Mouse (Mus musculus): ENCODE data around the gene Dcdc2b. TPM values are rescaled to one million over a fixed set of nuclear protein-coding genes. Genes with fewer than 3 reads are reported as not detected.

Gene Dcdc2b
- polyA plus RNA-seq, 1 experiment from 2014 or later = 1.7 TPM

- no peak overlapping the region for H3K4me3 ChIP-seq (replicated peaks)
- H3K4me1 ChIP-seq = no peaks in the 10 kb centered on the region
- no peak overlapping the region for H3K9ac ChIP-seq
- no peaks in the 10 kb centered on the region for H3K27me3 ChIP-seq (replicated peaks)
- H3K36me3 ChIP-seq = no peaks in the 10 kb centered on the region
- H3K4me2 ChIP-seq = no peak overlapping the region
- H3K9me3 ChIP-seq = no peaks in the 10 kb centered on the region
- no peak for ATAC-seq (ENCODE audit: insufficient read depth, low FRiP score, low read depth)
- WGBS = 35% methylated on average over 7 of the region's 8 CpGs
- no peak overlapping the region; the same call in 1 of the 2 replicates for H3K27ac ChIP-seq
These were observed 38.7 kb downstream of the Dcdc2b start for GRCm38 (mm10) chr4:129575171-129575844.

GRCm38 (mm10) chr4:129573430-129573829, 40.6 kb downstream of the Dcdc2b start, which contains the start of gene Lck:
Lck (minus strand) TSS chr4:129573641.
- Histone ChIP-seq H3K9me3 (no peaks in the 10 kb centered on the region), H3K4me3 (replicated peaks) (no peak within 1 kb of the TSS), H3K27ac (no peak within 1 kb of the TSS), H3K9ac (no peak within 1 kb of the TSS), H3K27me3 (replicated peaks) (no peaks in the 10 kb centered on the region), H3K36me3 (no peaks in the 10 kb centered on the region), H3K4me2 (no peak within 1 kb of the TSS), H3K4me1 (no peaks in the 10 kb centered on the region)
- 92% methylated on average over 8 of the region's 8 CpGs for WGBS
- no peak for ATAC-seq (ENCODE audit: insufficient read depth, low FRiP score, low read depth)

- Histone ChIP-seq H3K9ac (no peak overlapping the region), H3K27ac (no peak overlapping the region), H3K27me3 (replicated peaks) (no peaks in the 10 kb centered on the region), H3K36me3 (no peaks in the 10 kb centered on the region), H3K4me3 (replicated peaks) (no peak overlapping the region), H3K4me1 (no peaks in the 10 kb centered on the region), H3K9me3 (no peaks in the 10 kb centered on the region), H3K4me2 (no peak overlapping the region)
- no peak for ATAC-seq (ENCODE audit: insufficient read depth, low FRiP score, low read depth)
- 97% methylated on average over 4 of the region's 4 CpGs for WGBS
These were observed 41.0 kb downstream of the Dcdc2b start for GRCm38 (mm10) chr4:129573093-129573370.

- no peaks in the 10 kb centered on the region for H3K9me3 ChIP-seq
- H3K4me2 ChIP-seq = no peak overlapping the region
- H3K36me3 ChIP-seq = no peaks in the 10 kb centered on the region
- no peak for ATAC-seq (ENCODE audit: insufficient read depth, low FRiP score, low read depth)
- no peak overlapping the region for H3K27ac ChIP-seq
- H3K4me3 ChIP-seq (replicated peaks) = no peak overlapping the region
- H3K9ac ChIP-seq = no peak overlapping the region
- H3K27me3 ChIP-seq (replicated peaks) = no peaks in the 10 kb centered on the region
- H3K4me1 ChIP-seq = no peaks in the 10 kb centered on the region
- WGBS = 75% methylated on average over 13 of the region's 13 CpGs
These were observed 41.6 kb downstream of the Dcdc2b start for GRCm38 (mm10) chr4:129572236-129573092.

- H3K9ac ChIP-seq = no peak overlapping the region
- H3K4me1 ChIP-seq = no peaks in the 10 kb centered on the region
- no peak overlapping the region for H3K4me2 ChIP-seq
- H3K36me3 ChIP-seq = no peaks in the 10 kb centered on the region
- no peak overlapping the region for H3K27ac ChIP-seq
- WGBS = 64% methylated on average over 8 of the region's 8 CpGs
- no peak for ATAC-seq (ENCODE audit: insufficient read depth, low FRiP score, low read depth)
- no peaks in the 10 kb centered on the region for H3K27me3 ChIP-seq (replicated peaks)
- no peak overlapping the region for H3K4me3 ChIP-seq (replicated peaks)
- H3K9me3 ChIP-seq = no peaks in the 10 kb centered on the region
These were observed 42.4 kb downstream of the Dcdc2b start for GRCm38 (mm10) chr4:129571551-129572084.

GRCm38 (mm10) chr4:129570028-129570427, 44.0 kb downstream of the Dcdc2b start:
- no peak overlapping the region for H3K4me2 ChIP-seq
- H3K36me3 ChIP-seq = no peaks in the 10 kb centered on the region
- no peaks in the 10 kb centered on the region for H3K9me3 ChIP-seq
- WGBS = 91% methylated on average over 6 of the region's 6 CpGs
- H3K4me1 ChIP-seq = no peaks in the 10 kb centered on the region
- no peak for ATAC-seq (ENCODE audit: insufficient read depth, low FRiP score, low read depth)
- no peak overlapping the region for H3K4me3 ChIP-seq (replicated peaks)
- no peaks in the 10 kb centered on the region for H3K27me3 ChIP-seq (replicated peaks)
- H3K27ac ChIP-seq = no peak overlapping the region
- no peak overlapping the region for H3K9ac ChIP-seq

GRCm38 (mm10) chr4:129568366-129568765, 45.7 kb downstream of the Dcdc2b start:
- ATAC-seq (ENCODE audit: insufficient read depth, low FRiP score, low read depth) = no peak
- Histone ChIP-seq H3K4me1 (peaks cover 6% of the 10 kb centered on the region; the same call in 1 of the 2 replicates), H3K27ac (no peak overlapping the region), H3K9ac (no peak overlapping the region), H3K4me3 (replicated peaks) (no peak overlapping the region), H3K4me2 (no peak overlapping the region), H3K36me3 (no peaks in the 10 kb centered on the region), H3K27me3 (replicated peaks) (no peaks in the 10 kb centered on the region), H3K9me3 (no peaks in the 10 kb centered on the region)
- 90% methylated on average over 7 of the region's 7 CpGs for WGBS

GRCm38 (mm10) chr4:129565139-129565538, 48.9 kb downstream of the Dcdc2b start:
- H3K36me3 ChIP-seq = no peaks in the 10 kb centered on the region
- H3K4me1 ChIP-seq = peaks cover 7% of the 10 kb centered on the region; the same call in 1 of the 2 replicates
- no peak overlapping the region for H3K4me2 ChIP-seq
- H3K27me3 ChIP-seq (replicated peaks) = no peaks in the 10 kb centered on the region
- 74% methylated on average over 6 of the region's 6 CpGs for WGBS
- H3K9ac ChIP-seq = no peak overlapping the region
- no peak overlapping the region for H3K4me3 ChIP-seq (replicated peaks)
- ATAC-seq (ENCODE audit: insufficient read depth, low FRiP score, low read depth) = no peak
- no peaks in the 10 kb centered on the region for H3K9me3 ChIP-seq
- no peak overlapping the region for H3K27ac ChIP-seq

- Histone ChIP-seq H3K4me2 (no peak overlapping the region), H3K9me3 (no peaks in the 10 kb centered on the region), H3K9ac (no peak overlapping the region), H3K27me3 (replicated peaks) (no peaks in the 10 kb centered on the region), H3K4me3 (replicated peaks) (no peak overlapping the region), H3K36me3 (no peaks in the 10 kb centered on the region), H3K27ac (no peak overlapping the region), H3K4me1 (peaks cover 7% of the 10 kb centered on the region; the same call in 1 of the 2 replicates)
- 23% methylated on average over 8 of the region's 8 CpGs for WGBS
- 0 out of 2 replicates have a peak, but pooled peaks have one; percentile 35 for ATAC-seq (ENCODE audit: insufficient read depth, low FRiP score, low read depth)
These were observed 50.3 kb downstream of the Dcdc2b start for GRCm38 (mm10) chr4:129563718-129564117.

GRCm38 (mm10) chr4:129561184-129561583, 52.9 kb downstream of the Dcdc2b start:
- H3K36me3 ChIP-seq = no peaks in the 10 kb centered on the region
- no peak for ATAC-seq (ENCODE audit: insufficient read depth, low FRiP score, low read depth)
- H3K4me1 ChIP-seq = peaks cover 13% of the 10 kb centered on the region; the same call in 1 of the 2 replicates
- no peaks in the 10 kb centered on the region for H3K9me3 ChIP-seq
- H3K4me3 ChIP-seq (replicated peaks) = no peak overlapping the region
- no peak overlapping the region for H3K9ac ChIP-seq
- WGBS = 70% methylated on average over 5 of the region's 5 CpGs
- H3K27ac ChIP-seq = no peak overlapping the region
- no peak overlapping the region for H3K4me2 ChIP-seq
- no peaks in the 10 kb centered on the region for H3K27me3 ChIP-seq (replicated peaks)

All from stomach, embryonic 15.5 days (tissue).